Mouse (Mus musculus) heart, adult 2 months (tissue): Measurements from ENCODE around the gene Fhl2.

Experiments
- CTCF ChIP-seq: fragments of 200-600 bp; IDR thresholded peaks from 2 replicates; pipeline ENCODE4 v1.8.1; 2022; ENCODE audit warnings: antibody characterized with exemption, mild to moderate bottlenecking, moderate library complexity
- POLR2A ChIP-seq: fragments of 200-500 bp; IDR thresholded peaks from 2 replicates; pipeline ENCODE4 v1.6.1; 2011; ENCODE audit warnings: mild to moderate bottlenecking, low read depth, low read length, control low read depth; ENCODE audit not compliant: insufficient read depth

DNA sequence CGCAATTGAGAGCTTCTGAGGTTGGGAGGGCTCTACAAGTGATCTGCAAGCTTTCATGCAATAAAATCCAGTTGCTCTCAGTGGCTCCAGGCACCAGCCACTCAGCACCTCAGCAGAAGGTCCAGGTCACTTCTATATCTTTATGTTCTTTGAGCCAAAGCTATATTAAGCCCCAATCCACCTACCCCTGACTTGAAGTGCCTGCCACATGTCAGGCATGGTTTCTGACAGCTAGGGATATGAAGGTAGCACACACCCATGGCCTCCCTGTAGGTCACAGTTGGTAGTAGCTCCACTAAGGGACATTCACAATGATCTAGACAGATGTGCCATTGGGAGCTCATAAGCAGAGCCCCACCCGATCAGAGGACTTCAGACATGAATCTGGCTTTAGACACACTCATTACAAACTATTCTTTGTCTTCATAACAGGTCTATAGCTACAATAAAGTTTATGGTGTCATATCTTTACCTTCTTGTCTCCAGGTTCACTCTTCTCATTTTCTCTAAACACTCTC lies 43.1 kb upstream of the Fhl2 start:
- TF ChIP-seq CTCF (peak; percentile 26), POLR2A (peak; percentile 41; the same call in 1 of the 2 replicates)
